Mouse (Mus musculus) small intestine, adult 2 months (tissue): ENCODE measurements around the gene Agtr1b. TPM values are rescaled to one million over a fixed set of nuclear protein-coding genes. Genes with fewer than 3 reads are reported as not detected.

Experiments used
- H3K27ac ChIP-seq: fragments of 200-500 bp; 2 replicates; pipeline ENCODE4 v1.5.1; 2012; ENCODE audit warnings: low read depth, low read length, control low read depth, inconsistent platforms; ENCODE audit not compliant: insufficient read depth
- H3K27me3 ChIP-seq: fragments of 200-500 bp; 2 replicates; pipeline ENCODE4 v1.6.1; 2012; ENCODE audit warnings: mild to moderate bottlenecking, moderate library complexity, low read length, inconsistent platforms; ENCODE audit not compliant: control insufficient read depth, insufficient read depth
- H3K36me3 ChIP-seq: fragments of 200-500 bp; 2 replicates; pipeline ENCODE4 v1.6.1; 2012; ENCODE audit warnings: mild to moderate bottlenecking, low read length, control low read depth, inconsistent platforms; ENCODE audit not compliant: control insufficient read depth, insufficient read depth
- H3K4me1 ChIP-seq: fragments of 200-500 bp; 2 replicates; pipeline ENCODE4 v1.6.1; 2012; ENCODE audit warnings: low read length, inconsistent platforms, mixed read lengths; ENCODE audit not compliant: control insufficient read depth, insufficient read depth, insufficient read length
- H3K4me3 ChIP-seq: fragments of 200-500 bp; 2 replicates; pipeline ENCODE4 v1.5.1; 2012; ENCODE audit warnings: low read depth, mild to moderate bottlenecking, control low read depth, inconsistent platforms, low read length, moderate library complexity
- CTCF ChIP-seq: fragments of 200-500 bp; IDR thresholded peaks from 2 replicates; pipeline ENCODE4 v1.5.1; 2012; ENCODE audit warnings: low read depth, mild to moderate bottlenecking, control low read depth, inconsistent platforms, low read length, moderate library complexity, mixed read lengths; ENCODE audit not compliant: insufficient replicate concordance, insufficient read length; ENCODE audit errors: extremely low read depth
- POLR2A ChIP-seq: fragments of 200-500 bp; IDR thresholded peaks from 2 replicates; pipeline ENCODE4 v1.6.1; 2012; ENCODE audit warnings: low read depth, mild to moderate bottlenecking, control low read depth, inconsistent platforms, low read length, moderate library complexity
- WGBS: fragments of 180-500 bp; shearing (Covaris S2); methylation state at CpG from one replicate; pipeline ENCODE4 v1.1.7; 2018; 5-methylcytosine and 5-hydroxymethylcytosine counted together
- polyA plus RNA-seq: library from polyadenylated mRNA; depleted of rRNA; stranded (reverse); fragments of >200 nt; gene quantifications from 2 replicates; pipeline ENCODE4 v1.2.3, GENCODE M21; 2012; rRNA removed

The Agtr1b gene
- polyA plus RNA-seq, 1 experiment: 0.35 TPM

DNA sequence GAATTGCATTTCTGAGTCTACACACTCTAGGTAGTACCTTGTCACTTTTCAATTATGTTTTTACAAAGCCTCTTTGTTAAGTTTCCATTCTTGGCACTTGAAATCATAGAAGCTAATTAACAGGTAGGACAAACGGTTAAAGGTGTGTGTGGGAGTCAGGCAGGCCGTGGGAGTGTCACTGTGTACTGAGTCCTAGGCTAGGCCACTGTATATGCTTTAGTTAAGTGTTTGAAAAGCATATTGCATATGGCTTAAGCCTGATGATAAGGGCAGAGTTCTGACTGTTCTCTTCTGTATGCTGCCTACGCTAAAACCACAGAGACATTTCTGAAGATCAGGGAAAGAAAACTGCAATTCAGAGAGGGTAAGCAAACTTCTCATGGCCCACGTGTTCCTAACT, 59.7 kb downstream of the Agtr1b start:
- Histone ChIP-seq H3K4me3 (no peak overlapping the region), H3K27ac (no peak overlapping the region), H3K36me3 (no peaks in the 10 kb centered on the region), H3K27me3 (no peaks in the 10 kb centered on the region), H3K4me1 (no peaks in the 10 kb centered on the region)
- no peak for TF ChIP-seq POLR2A
- 39% methylated on average over 4 of the region's 4 CpGs for WGBS

DNA sequence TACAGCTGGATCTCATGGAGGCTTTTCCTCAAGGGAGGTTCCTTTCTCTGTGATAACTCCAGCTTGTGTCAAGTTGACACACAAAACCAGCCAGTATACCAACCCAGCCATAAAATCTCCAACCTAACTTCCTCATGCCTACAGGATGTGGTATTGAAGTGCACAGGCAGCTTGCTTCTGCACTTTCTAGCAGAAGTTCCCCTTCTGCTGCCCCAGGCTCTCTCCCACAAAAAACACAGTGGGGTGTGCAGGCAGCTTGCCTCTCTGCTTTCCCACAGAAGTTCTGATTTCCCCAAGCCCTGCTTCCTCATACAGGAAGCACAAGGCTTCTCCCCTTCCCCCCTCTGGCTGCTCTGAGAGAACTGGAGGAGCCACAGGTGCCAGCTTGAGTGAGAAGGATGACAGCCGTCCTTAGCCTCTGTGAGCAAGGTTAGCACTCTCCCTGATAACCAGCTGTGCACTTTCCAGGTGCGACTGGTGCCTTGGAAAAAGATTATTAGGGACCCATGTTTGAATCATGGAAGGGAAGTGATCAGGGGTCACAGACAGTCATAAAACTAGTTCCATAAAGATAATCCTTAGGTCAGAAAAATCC, 62.1 kb downstream of the Agtr1b start:
- H3K4me3 ChIP-seq: no peak overlapping the region
- TF ChIP-seq CTCF (no peak), POLR2A (no peak)
- no peaks in the 10 kb centered on the region for H3K4me1 ChIP-seq
- H3K27ac ChIP-seq: no peak overlapping the region
- H3K36me3 ChIP-seq: no peaks in the 10 kb centered on the region
- H3K27me3 ChIP-seq: no peaks in the 10 kb centered on the region
- WGBS: 19% methylated on average over 2 of the region's 2 CpGs

DNA sequence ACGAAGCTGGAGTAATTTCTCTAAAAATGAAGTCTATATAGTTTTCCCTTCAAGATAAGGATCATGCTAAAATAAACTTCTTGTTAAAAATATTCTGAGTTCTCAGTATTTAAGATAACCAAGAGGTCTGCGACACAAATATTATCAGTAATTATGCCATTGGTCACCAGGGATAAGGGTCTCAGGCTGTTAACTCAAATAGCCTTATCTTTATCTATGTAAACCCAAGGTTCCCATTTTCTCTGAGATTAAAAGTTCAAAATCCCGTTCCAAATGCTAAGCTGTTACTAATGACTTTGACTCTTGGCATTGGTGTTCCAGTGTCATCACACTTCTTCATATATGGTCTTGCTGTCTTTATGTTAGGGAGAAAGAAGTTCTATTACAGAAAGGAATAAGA, 71.4 kb downstream of the Agtr1b start:
- Histone ChIP-seq H3K4me3 (no peak overlapping the region), H3K36me3 (no peaks in the 10 kb centered on the region), H3K27me3 (no peaks in the 10 kb centered on the region), H3K27ac (no peak overlapping the region), H3K4me1 (no peaks in the 10 kb centered on the region)
- TF ChIP-seq POLR2A (no peak), CTCF (no peak)
- 33% methylated on average over 3 of the region's 3 CpGs for WGBS

DNA sequence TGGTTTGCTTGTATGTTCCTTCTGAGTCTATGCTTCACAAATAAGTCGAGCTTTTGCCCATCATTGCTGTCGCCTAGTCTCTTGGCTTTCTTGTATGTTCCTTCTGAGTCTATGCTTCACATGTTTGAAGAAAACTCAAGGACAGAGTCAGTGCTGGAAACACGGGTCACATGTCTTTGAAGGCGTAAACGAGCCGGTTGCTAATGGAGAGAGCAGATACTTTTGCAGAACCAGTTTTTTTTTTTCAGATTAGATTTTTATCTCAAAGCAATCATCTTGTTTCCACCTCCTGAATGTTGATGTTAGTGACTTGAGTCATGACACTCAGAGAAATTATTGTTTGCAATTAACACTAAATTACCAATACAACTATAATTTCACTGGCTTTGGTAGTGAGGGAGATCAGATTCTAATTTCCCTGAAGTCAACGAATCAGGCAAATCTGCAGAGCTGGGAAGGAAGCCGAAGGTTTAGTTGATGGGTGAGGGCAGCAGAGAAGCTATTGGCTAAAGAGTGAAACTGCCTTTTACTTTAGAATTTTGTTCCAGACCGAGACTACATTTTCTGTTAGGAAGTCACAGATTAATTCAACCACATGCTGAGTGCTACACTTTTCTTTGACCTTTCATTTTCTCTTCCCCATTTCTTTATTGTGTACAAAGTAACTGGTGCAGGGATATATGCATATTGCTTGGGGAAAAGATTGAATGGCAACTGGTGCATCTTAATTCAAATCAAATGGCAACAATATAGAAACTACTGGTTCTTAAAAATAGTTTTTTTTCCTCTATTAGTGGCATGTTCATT, 72.2 kb downstream of the Agtr1b start:
- H3K4me3 ChIP-seq: no peak overlapping the region
- no peaks in the 10 kb centered on the region for H3K27me3 ChIP-seq
- no peaks in the 10 kb centered on the region for H3K36me3 ChIP-seq
- H3K27ac ChIP-seq: no peak overlapping the region
- TF ChIP-seq CTCF: no peak
- H3K4me1 ChIP-seq: no peaks in the 10 kb centered on the region
- 69% methylated on average over 9 of the region's 9 CpGs for WGBS

GRCm38 (mm10) chr3:20291370-20291769, 75.6 kb downstream of the Agtr1b start:
- no peaks in the 10 kb centered on the region for H3K27me3 ChIP-seq
- no peak overlapping the region for H3K27ac ChIP-seq
- no peaks in the 10 kb centered on the region for H3K4me1 ChIP-seq
- H3K4me3 ChIP-seq: no peak overlapping the region
- TF ChIP-seq POLR2A: no peak
- TF ChIP-seq CTCF: no peak
- H3K36me3 ChIP-seq: no peaks in the 10 kb centered on the region

- H3K36me3 ChIP-seq: no peaks in the 10 kb centered on the region
Observed at GRCm38 (mm10) chr3:20288761-20289160, 78.2 kb downstream of the Agtr1b start.

GRCm38 (mm10) chr3:20281796-20282195, 85.2 kb downstream of the Agtr1b start:
- no peak overlapping the region for H3K27ac ChIP-seq
- H3K4me1 ChIP-seq: no peaks in the 10 kb centered on the region
- H3K36me3 ChIP-seq: no peaks in the 10 kb centered on the region
- 42% methylated on average over 1 of the region's 1 CpGs for WGBS
- no peak overlapping the region for H3K4me3 ChIP-seq
- H3K27me3 ChIP-seq: no peaks in the 10 kb centered on the region
- no peak for TF ChIP-seq POLR2A
- TF ChIP-seq CTCF: no peak

More at GRCm38 (mm10) chr3:20288761-20289160, 78.2 kb downstream of the Agtr1b start:
- H3K4me1 ChIP-seq: no peaks in the 10 kb centered on the region
- H3K27me3 ChIP-seq: no peaks in the 10 kb centered on the region
- 84% methylated on average over 2 of the region's 2 CpGs for WGBS
- no peak for TF ChIP-seq POLR2A
- no peak for TF ChIP-seq CTCF
- H3K4me3 ChIP-seq: no peak overlapping the region
- no peak overlapping the region for H3K27ac ChIP-seq

DNA sequence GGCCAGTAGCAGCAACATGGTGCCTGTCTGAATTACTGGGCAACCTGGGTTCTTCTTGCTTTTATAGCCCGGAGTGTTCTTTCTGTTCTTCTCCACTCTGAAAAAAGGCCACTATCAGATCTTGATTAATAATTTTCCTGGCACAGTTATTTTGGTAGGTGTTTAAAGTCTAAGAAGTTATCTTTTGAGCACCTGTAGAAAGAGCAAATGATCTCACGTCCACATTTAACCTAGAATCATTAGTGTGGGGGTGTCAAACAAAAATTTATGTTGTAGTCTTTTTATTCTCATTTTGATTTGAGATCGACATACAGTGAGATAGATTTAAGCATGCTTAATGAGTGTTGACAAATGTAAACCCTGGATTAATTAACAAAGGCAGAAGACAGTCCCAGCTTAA, 91.3 kb downstream of the Agtr1b start, which contains the start of gene Cpb1:
Cpb1 (minus strand) TSS at position 101 of the 400 bp plus-strand sequence.
- no peak within 1 kb of the TSS for H3K27ac ChIP-seq
- WGBS: 69% methylated on average over 3 of the region's 3 CpGs
- no peaks in the 10 kb centered on the region for H3K27me3 ChIP-seq
- H3K4me1 ChIP-seq: no peaks in the 10 kb centered on the region
- TF ChIP-seq POLR2A (no peak), CTCF (no peak)
- no peaks in the 10 kb centered on the region for H3K36me3 ChIP-seq
- H3K4me3 ChIP-seq: no peak within 1 kb of the TSS

Other genes starting within 250 kb of the Agtr1b start
- gene Gyg, start 211.9 kb downstream of the Agtr1b start, polyA plus RNA-seq: 3.3 and 4.3 TPM in 2 replicates
- gene Cpa3, start 125.0 kb downstream of the Agtr1b start, polyA plus RNA-seq: 0.18 TPM in 1 of 2 replicates, not detected in the other
- gene Cpb1, start 91.4 kb downstream of the Agtr1b start, polyA plus RNA-seq: 1.4 and 762 TPM in 2 replicates